Mouse (Mus musculus) Patski (cell line): ENCODE data around the gene Crat. TPM values are rescaled to one million over a fixed set of nuclear protein-coding genes. Genes with fewer than 3 reads are reported as not detected.

Source experiments
- ATAC-seq: fragments of 100-300 bp; one replicate; pipeline ENCODE4 v1.8.0; 2021
- CTCF ChIA-PET: fragments of 350-600 bp; sonication (Branson Sonifier 250); formaldehyde crosslinking; loops from one replicate; lab custom pipeline; 2022; ENCODE audit warnings: inconsistent platforms; lab: Charles Lee
- POLR2A ChIA-PET: fragments of 350-600 bp; sonication (Branson Sonifier 250); formaldehyde crosslinking; loops from one replicate; lab custom pipeline; 2022; ENCODE audit warnings: antibody characterized with exemption, inconsistent platforms; lab: Charles Lee
- DNase-seq: peaks from one replicate; pipeline ENCODE4 v3.0.0-alpha.2; 2011; ENCODE audit warnings: low read depth, low spot score
- H3K27me3 ChIP-seq: fragments of 371-371 bp; one replicate; pipeline ENCODE4 v1.5.1; 2021
- CTCF ChIP-seq: fragments of 100-300 bp; IDR thresholded peaks from one replicate; pipeline ENCODE4 v1.5.1; 2021
- in situ Hi-C: fragments of 300-500 bp; cut with MboI; formaldehyde crosslinking; loops from 3 replicates; pipeline ENCODE4 v1.11.1; 2018; ENCODE audit warnings: low pct_unique_long_range_greater_than_20kb, mixed read lengths
- polyA plus RNA-seq: library from polyadenylated mRNA; unstranded; gene quantifications from one replicate; pipeline ENCODE4 v1.2.3, GENCODE M21; 2021

Gene Crat
- polyA plus RNA-seq, 1 experiment from 2014 or later, result 86.1 TPM

DNA sequence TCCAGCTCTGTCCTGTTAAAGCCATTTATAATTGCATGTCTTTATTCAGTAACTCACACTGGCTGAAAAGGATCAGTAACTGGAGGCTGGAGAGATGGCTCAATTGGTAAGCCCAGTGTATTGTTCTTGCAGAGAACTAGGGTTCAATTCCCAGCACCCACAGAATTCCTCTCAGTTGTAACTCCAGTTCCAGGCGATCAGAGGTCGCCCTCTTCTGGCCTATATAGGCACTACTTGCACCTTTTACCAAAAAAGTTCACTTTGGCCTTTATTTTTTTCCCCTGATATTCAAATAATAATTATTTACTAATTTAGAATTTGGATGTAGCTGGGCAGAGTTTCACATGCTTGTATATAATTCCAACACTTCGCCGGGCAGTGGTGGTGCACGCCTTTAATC lies 52.7 kb downstream of the Crat start:
- DNase-seq, result no peak
- TF ChIP-seq CTCF, result no peak
- ChIA-PET CTCF (interaction anchor here (1.4 kb wide), 1 partner anchor 12 kb away, joined by 3 read pairs; no protein-coding TSS in a partner anchor), POLR2A (interaction anchor here (0.6 kb wide), 1 partner anchor 36 kb away, joined by 3 read pairs; no protein-coding TSS in a partner anchor)
- H3K27me3 ChIP-seq, result no peaks in the 10 kb centered on the region
- in situ Hi-C loops, result no loop called here
- ATAC-seq, result no peak

DNA sequence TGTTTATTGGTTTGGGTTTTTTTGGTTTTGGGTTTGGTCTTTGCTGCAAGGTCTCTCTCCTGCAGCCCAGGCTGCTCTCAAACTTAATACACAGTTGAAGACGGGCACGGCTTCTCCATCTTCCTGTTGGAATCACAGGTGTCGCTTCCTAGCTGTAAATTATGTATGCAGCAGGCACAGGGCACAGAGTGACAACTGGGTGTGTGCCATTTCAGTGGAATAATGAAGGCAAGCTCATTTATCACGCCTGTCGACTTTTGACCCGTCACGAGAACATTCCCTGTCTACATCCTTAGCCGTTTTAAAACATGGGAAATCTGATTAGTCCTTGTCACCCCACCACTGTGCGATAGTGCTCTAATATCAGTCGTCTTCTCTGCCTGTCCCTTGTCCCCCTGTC lies 55.0 kb downstream of the Crat start:
- ChIA-PET CTCF (no interaction called here), POLR2A (interaction anchor here (0.6 kb wide), 2 partner anchors 202 to 449 kb away, joined by 4 to 6 read pairs; no protein-coding TSS in a partner anchor)
- in situ Hi-C loops, result no loop called here
- no peak for ATAC-seq
- TF ChIP-seq CTCF, result no peak
- DNase-seq, result no peak
- no peaks in the 10 kb centered on the region for H3K27me3 ChIP-seq

DNA sequence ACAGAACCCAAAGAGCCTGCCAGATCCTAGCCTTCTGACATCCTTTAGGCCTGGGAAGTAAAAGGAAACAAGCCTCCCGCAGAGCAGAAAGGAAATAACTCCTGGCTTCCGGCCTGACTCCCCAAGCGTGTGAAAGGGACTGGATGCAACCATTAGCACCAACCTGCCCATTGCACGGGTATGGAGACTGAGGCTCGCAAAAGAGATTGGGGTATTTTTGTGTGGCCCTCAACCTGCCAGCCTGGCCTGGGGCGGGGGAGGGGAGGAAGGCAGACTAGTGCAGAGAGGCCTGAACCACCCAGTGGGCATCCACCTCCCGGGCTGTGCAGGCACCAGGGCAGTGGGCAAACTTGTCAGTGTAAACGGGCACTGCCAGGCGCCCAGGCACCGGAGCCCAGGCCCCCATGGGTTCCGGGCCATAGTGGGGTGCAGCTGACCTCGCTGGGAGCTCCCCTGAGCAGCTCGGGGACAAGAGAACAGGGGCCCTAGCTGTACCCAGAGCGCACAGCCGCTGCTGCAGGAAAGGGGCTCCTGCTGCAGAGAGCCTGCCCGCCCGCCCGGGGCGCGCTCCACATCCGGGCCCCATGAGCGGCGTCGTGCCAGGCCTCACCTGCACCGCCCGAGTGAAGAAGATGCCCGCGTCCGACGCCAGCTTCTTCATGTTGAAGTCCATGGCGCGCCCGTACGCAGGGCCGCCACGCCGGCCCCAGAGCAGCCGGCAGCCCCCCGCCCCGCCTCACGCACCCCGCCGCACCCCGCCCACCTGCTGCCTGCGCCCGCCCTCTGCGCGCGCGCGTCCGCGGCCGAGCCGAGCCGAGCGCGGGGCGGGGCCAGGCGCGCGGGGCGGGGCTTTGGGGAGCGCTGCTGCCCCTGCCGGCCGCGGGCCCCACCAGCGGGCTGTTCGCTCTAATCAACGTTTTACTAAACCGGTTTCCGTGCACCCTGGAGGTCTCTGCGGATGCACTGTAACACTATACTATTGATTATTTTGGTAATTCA lies 56.8 kb downstream of the Crat start, which contains the start of gene Sh3glb2:
Sh3glb2 (minus strand) TSS at position 805 of the 999 bp plus-strand sequence.
- no peak for DNase-seq
- peak; percentile 38 for ATAC-seq
- ChIA-PET CTCF (interaction anchor here (1.0 kb wide), 1 partner anchor 224 kb away, joined by 3 read pairs; no protein-coding TSS in a partner anchor), POLR2A (interaction anchor here (0.8 kb wide), 1 partner anchor 53 kb away, joined by 3 read pairs; no protein-coding TSS in a partner anchor)
- no peak for TF ChIP-seq CTCF
- in situ Hi-C loops, result no loop called here
- H3K27me3 ChIP-seq, result no peaks in the 10 kb centered on the region

DNA sequence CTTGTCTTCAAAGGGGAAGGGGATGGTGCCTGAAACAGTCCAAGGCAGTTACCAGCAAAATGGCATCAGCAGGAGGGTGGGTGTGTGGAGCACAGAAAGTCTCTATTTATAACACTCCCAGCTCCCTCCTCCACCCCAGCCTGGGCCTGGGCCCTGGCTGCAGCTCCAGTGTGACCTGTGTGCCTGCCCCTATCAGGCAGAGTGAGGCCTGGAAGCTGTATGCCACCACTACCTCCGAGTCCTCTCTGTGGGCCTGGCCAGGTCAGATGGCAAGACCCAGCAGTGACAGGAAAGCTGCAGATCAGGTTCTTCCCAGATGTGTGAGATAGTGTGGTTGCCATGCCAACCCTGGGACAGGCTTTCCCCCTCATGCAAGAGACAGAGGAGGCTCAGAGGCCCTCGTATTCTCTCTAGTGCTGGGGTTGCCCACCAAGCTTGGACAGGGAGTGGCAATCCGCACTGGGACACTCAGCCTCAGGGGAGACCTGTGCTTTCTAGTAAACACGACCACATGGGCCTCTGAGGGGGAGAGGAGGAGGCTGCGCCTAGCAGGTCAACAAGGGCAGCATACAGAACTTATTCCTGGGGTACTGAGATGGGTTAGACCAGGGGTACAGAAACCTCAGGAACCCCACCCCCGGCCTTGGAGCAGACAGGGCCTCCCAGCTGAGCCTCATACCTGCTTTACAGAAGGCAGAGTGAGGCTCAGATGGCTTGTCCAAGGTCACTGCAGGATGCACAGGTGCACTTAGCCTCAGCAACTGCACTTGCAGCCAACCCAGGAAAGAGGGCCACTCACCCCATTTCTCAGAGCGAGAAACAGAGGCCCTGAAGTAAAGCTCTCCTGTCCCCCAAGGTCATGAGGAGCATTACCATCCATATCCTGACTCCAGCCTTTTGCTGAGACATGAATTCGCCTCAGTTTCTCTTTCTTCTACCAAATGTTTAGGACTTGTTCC lies 57.8 kb downstream of the Crat start:
- in situ Hi-C loops, result no loop called here
- CTCF ChIA-PET, result no interaction called here
- POLR2A ChIA-PET, result no interaction called here
- ATAC-seq, result no peak
- DNase-seq, result no peak
- H3K27me3 ChIP-seq, result no peaks in the 10 kb centered on the region
- TF ChIP-seq CTCF, result no peak

DNA sequence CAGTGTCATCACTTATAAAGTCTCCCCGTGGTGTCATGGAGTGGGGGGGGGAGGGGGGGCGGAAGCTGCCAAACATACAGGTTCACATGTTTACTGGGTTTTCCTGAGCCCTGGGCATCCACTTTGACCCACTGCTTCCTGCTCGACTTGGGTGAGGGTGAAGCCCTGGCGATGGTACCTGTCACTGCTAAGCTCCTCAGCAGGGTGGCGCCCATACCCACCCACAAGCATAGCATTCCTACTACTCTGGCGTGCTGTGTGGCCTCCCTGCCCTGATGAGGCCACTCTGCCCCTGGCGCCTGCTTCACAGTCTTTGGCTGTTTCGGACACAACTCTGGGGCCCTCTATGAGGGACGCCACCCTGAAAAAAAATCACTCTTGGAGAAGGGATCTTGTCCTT lies 58.7 kb downstream of the Crat start:
- ATAC-seq (no peak), DNase-seq (no peak)
- no peak for TF ChIP-seq CTCF
- no peaks in the 10 kb centered on the region for H3K27me3 ChIP-seq
- POLR2A ChIA-PET, result interaction anchor here (0.6 kb wide), 1 partner anchor 101 kb away, joined by 3 read pairs; no protein-coding TSS in a partner anchor
- CTCF ChIA-PET, result no interaction called here
- in situ Hi-C loops, result no loop called here

DNA sequence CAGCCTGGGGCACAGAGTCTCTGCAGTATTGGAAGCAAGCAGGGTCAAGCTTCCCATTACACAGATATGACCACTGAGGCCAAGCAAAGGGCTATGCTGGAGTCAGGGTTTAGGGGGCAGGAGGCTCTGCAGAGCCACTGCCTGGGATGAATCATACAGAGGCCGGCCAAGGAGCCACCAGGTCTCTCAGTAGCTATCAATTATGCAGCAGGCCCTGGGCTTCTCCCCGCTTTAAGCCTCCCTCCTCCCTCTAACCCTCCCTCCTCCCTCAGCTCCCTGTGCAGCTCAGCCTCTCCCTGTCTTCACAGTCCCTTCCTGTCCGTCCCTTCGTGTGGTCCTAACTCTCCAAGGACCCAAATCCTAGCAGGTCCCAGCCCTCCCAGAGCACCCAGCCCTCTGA lies 59.3 kb downstream of the Crat start:
- ChIA-PET CTCF (no interaction called here), POLR2A (interaction anchor here (0.6 to 0.8 kb wide), 2 partner anchors 89 to 100 kb away, joined by 3 read pairs; no protein-coding TSS in a partner anchor)
- in situ Hi-C loops, result no loop called here
- no peak for TF ChIP-seq CTCF
- ATAC-seq (no peak), DNase-seq (no peak)
- H3K27me3 ChIP-seq, result no peaks in the 10 kb centered on the region

DNA sequence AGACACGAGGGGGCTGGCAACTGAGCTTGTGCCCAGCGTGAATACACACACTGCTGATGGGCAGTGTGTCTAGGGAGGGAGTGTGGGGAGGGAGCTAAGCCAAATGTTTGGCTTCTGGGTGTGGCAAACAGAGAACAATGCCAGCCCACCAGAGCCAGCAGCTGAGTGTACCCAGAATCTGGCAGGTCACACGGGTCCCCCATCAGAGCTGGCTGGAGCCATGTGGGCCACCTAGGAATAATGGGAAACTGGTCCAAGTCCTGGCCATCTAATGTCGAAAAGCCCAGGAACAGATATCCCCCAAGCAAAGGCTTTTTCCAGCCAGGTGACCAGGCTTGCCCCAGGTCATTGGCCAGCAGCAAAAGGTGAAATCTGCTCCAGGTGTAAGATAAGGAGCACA lies 59.8 kb downstream of the Crat start:
- no peaks in the 10 kb centered on the region for H3K27me3 ChIP-seq
- DNase-seq, result no peak
- ChIA-PET CTCF (no interaction called here), POLR2A (interaction anchor here (0.8 kb wide), 1 partner anchor 89 kb away, joined by 3 read pairs; no protein-coding TSS in a partner anchor)
- ATAC-seq, result no peak
- no peak for TF ChIP-seq CTCF
- in situ Hi-C loops, result no loop called here

DNA sequence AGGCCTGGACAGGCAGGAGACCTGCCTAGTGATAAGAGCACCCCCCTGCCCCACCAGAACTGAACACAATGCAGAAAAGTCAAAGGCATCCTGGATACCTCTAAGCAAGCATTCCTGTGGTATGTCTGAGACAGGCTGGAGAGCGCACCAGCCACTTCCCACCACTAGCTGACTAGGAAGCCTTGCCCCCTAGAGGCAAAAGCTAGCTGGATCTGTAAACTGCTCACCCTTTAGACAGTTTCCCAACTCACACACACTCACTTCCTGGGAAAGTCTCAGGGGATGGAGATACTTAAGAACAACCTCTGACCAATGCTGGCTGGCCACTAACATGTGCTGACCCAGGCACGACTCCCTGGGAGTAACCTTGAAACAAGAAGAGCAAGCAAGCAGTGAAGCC lies 64.5 kb downstream of the Crat start:
- ChIA-PET POLR2A (interaction anchor here (1.2 kb wide), 1 partner anchor 13 kb away, joined by 4 read pairs; the partner anchor contains the start of gene Miga2), CTCF (interaction anchor here (0.8 kb wide), 1 partner anchor 11 kb away, joined by 3 read pairs; no protein-coding TSS in a partner anchor)
- in situ Hi-C loops, result no loop called here
- peak; percentile 71 for DNase-seq
- TF ChIP-seq CTCF, result no peak
- peak; percentile 88 for ATAC-seq
- no peaks in the 10 kb centered on the region for H3K27me3 ChIP-seq

Other genes with a start within 250 kb of the Crat start
- 19.2 TPM for gene Endog, start 244.3 kb downstream of the Crat start, polyA plus RNA-seq
- 31.6 TPM for gene Spout1, start 237.4 kb downstream of the Crat start, polyA plus RNA-seq
- 14.8 TPM for gene Kyat1, start 210.0 kb downstream of the Crat start, polyA plus RNA-seq
- gene Lrrc8a, start 178.1 kb downstream of the Crat start, polyA plus RNA-seq, result 19.3 TPM
- 2.1 TPM for gene Gm28035, start 175.2 kb downstream of the Crat start, polyA plus RNA-seq
- gene Phyhd1, start 149.6 kb downstream of the Crat start, polyA plus RNA-seq, result 22.4 TPM
- gene Gm28038, start 134.8 kb downstream of the Crat start, polyA plus RNA-seq, result not detected
- gene Dolk, start 129.5 kb downstream of the Crat start, polyA plus RNA-seq, result 24.0 TPM
- gene Nup188, start 129.4 kb downstream of the Crat start, polyA plus RNA-seq, result 36.7 TPM
- 102 TPM for gene Sh3glb2, start 56.5 kb downstream of the Crat start, polyA plus RNA-seq
- 43.3 TPM for gene Miga2, start 51.6 kb downstream of the Crat start, polyA plus RNA-seq
- 15.4 TPM for gene Dolpp1, start 23.6 kb downstream of the Crat start, polyA plus RNA-seq
- gene Ptpa, start 226 bp upstream of the Crat start, polyA plus RNA-seq, result 165 TPM
- 70.7 TPM for gene Ier5l, start 58.4 kb upstream of the Crat start, polyA plus RNA-seq
- gene Cstad, start 179.2 kb upstream of the Crat start, polyA plus RNA-seq, result 2.3 TPM